Mouse (Mus musculus): ENCODE results near the gene Spen.

DNA sequence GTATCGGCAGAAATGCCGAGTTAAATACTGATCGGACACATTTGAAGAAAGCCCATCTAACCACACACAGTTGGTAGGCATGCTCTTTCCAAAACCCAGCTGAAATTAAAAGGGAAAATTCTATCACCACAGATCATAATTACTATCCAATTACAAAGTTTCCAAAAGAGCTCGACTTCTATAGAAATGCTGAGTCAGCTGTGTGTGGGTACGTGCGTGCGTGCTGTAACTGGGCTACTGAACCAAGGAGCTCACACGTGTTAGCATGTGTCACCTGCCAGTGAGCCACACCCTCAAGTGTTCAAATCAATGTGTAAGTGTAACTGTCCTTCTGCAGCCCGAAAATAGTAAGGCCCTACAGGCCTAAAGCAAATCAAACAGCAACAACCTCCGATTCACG lies 50.8 kb downstream of the Spen start:
- TF ChIP-seq MYOD1 (IDR thresholded peaks at IDR 0.05; ENCODE audit: control insufficient read depth in 1 of 3, insufficient read length in 2 of 3, low read depth in 2 of 3) (no peak), POLR2A (IDR thresholded peaks at IDR 0.05; ENCODE audit: insufficient read length, low read depth) (no peak), MAX (IDR thresholded peaks at IDR 0.05; ENCODE audit: low read depth) (no peak), POLR2AphosphoS2 (IDR thresholded peaks at IDR 0.05; ENCODE audit: insufficient read length, low read depth) (no peak), CEBPB (IDR thresholded peaks at IDR 0.05; ENCODE audit: insufficient read depth, poor library complexity, severe bottlenecking) (no peak), SRF (IDR thresholded peaks at IDR 0.05; ENCODE audit: control insufficient read depth, insufficient read length, low read depth) (no peak), USF1 (IDR thresholded peaks at IDR 0.05; ENCODE audit: low read depth) (no peak), MYOG (IDR thresholded peaks at IDR 0.05; ENCODE audit: control insufficient read depth in 1 of 3, insufficient read depth in 1 of 3, insufficient read length in 2 of 3, low read depth in 2 of 3) (no peak), E2F4 (IDR thresholded peaks at IDR 0.05; ENCODE audit: insufficient read depth) (no peak), TCF12 (IDR thresholded peaks at IDR 0.05; ENCODE audit: insufficient read depth, poor library complexity, severe bottlenecking) (no peak), REST (IDR thresholded peaks at IDR 0.05; ENCODE audit: insufficient read depth, insufficient read length) (no peak), TCF3 (IDR thresholded peaks at IDR 0.05; ENCODE audit: insufficient read length, low read depth) (no peak)

All from myocyte (in vitro differentiated cells).